Mouse (Mus musculus): Measurements from ENCODE around the gene Vwa2. TPM values are rescaled to one million over a fixed set of nuclear protein-coding genes. Genes with fewer than 3 reads are reported as not detected.

Vwa2 gene
- not detected for total RNA-seq (2021)

DNA sequence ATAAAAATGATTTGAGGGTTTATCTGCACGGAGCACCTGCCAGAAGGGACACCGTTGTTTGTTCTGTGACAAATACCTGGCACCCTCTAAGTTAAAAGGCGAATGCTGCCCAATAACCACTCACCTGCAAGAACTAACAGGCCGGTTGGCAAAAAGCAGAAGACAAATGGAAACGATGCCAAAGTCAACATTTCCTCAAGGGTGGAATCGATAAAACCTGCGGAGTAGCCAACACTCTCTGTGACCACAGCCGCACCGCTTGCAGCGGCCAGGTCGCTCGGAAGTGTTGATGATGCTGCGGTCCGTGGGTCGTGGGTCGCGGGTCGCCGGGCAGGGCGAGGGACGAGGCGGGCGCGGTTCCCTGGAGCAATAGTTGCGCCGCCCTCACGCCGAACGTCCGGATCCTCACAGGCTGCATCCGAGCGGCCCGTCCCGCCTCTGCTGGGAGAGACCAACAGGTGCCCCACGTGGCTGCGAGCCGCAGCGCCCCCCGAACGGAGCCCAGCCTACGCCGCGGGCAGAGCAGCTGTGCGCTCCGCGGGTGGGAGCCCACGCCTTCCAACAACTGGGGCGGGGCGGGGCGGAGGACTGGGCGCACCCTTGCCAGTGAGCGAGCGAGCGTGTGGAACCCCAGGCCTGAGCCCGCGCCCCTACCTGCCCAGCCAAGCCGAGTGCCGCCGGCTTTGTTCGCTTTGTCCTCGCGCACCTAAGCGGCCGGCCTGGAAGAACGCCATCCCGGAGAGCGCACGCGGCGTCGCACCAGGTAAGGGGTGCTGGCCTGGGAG is at the start of gene Vwa2:
TSS of gene Vwa2 (plus strand) at position 434 of the 785 bp plus-strand sequence.
- DNase-seq = no peak
- intact Hi-C loops (cut with DNase I) = no loop called here

- intact Hi-C loops (cut with DNase I) = no loop called here
- DNase-seq = no peak
Observed at GRCm38 (mm10) chr19:56826047-56826631, 47.9 kb upstream of the Vwa2 start, which contains the start of gene Tdrd1. Tdrd1 (plus strand) TSS chr19:56826209.

DNA sequence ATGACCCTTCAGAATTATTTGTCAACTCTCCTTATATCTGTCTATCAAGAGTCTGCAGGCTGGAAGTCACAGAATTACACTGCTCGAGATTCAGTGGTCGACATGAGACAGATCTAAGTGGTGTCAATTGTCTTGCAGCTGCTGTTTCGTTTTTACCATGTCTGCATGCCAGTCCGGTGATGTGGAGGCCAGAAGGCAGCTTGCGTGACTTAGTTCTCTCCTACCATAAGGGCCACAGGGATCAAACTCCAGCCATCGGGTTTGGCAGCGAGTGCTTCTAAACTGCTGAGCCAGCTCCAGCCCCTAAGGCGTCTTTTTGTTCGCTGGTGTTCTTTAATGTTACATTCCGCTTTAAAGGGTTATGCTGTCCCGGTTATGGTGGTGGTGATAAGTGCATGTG is 45.7 kb upstream of the Vwa2 start:
- no peak for DNase-seq

GRCm38 (mm10) chr19:56829267-56829666 is 44.8 kb upstream of the Vwa2 start:
- intact Hi-C loops (cut with DNase I) = no loop called here
- no peak for DNase-seq

More for the DNA sequence above, 45.7 kb upstream of the Vwa2 start:
- intact Hi-C loops (cut with DNase I) = no loop called here

DNA sequence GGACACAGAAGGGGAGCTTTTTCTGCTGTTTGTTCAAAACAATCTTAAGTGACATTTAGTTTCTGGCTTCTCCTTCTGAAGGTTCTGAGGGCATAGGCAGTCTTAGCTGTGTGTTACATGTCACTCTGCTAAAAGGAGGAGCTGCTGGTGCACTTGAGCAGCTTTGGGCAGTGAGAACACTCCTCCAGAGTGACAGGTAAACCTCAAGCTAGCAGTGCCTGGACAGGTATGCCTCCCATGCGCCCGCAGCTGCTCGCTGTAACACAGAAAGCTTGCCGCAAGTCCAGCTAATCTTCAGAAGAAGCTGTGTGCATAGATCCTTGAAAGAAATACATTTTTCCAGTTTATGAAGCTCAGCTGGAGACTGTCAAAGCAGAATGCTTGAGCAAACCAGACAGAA is 43.9 kb upstream of the Vwa2 start:
- DNase-seq = no peak

DNA sequence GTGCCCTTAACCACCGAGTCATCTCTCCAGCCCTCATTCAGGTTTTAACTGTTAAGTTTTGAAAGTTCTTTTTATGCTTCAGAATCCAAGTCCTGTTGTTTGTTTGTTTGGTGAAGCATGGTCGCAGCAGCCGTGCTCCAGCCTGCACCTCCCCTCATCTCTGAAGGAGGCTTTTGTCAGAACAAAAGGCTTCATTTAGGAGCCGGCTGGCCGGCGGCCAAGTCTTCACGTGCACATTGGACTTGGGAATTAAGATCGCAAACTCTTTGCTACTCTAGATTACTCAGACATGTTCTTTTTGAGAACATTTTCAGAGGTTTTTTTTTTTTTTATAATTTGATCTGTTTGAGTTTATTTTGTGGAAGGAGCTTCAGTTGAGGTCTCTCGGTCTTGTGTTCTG is 38.7 kb upstream of the Vwa2 start:
- no peak for DNase-seq
- intact Hi-C loops (cut with DNase I) = no loop called here

More for the DNA sequence above, 43.9 kb upstream of the Vwa2 start:
- intact Hi-C loops (cut with DNase I) = no loop called here

DNA sequence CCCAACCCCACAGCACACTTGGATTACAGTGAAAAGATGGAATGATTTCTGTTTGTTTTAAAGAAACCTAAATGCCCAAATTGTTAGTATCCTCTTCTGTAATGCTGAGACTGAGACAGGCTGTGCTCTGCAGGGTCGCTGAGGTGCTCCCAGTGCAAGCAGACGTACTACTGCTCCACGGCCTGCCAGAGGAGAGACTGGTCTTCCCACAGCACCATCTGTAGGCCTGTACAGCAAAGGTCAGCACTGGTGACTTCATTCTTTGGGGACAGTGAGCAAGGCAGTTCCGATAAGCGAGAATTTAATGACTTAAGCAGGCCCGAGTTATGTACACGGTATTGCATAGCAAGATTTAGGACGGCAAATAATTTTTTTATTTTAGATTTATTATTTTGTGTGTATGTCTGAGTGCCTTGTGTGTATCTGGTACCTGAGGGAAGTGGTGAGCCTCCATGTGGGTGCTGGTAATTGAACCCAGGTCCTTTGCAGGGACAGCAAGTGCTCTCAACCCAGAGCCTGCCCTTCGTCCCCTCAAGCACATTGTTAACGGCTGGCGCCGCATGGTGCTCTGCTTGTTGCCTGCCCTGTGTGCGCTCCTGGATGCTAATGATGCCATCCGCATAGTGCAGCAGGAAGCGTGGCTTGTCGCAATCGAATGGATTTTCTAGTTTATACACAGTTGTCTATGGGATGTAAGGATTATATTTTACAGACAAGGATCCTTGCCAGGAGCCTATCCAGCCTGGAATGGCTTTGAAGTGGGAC is 34.9 kb upstream of the Vwa2 start:
- intact Hi-C loops (cut with DNase I) = no loop called here
- peak in 1 of 2 experiments; percentile 22 for DNase-seq

DNA sequence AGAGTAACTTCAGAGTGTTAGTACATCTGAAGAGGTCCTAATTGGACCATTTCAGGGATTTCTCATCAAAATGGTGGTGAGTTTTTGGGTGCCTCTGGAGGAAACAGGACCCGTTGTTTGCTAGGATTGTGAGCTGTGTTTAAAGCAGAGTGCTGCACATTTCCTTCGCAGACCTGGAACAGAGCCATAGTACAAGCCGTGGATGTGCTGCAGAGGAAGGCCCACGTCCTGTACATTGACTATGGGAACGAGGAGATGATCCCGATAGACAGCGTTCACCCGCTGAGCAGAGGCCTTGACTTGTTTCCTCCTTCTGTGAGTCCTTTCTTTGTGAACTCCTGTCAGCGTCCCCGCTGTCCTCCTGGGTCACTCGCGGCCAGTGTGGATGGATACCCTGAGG is 31.1 kb upstream of the Vwa2 start:
- DNase-seq = no peak
- intact Hi-C loops (cut with DNase I) = no loop called here

DNA sequence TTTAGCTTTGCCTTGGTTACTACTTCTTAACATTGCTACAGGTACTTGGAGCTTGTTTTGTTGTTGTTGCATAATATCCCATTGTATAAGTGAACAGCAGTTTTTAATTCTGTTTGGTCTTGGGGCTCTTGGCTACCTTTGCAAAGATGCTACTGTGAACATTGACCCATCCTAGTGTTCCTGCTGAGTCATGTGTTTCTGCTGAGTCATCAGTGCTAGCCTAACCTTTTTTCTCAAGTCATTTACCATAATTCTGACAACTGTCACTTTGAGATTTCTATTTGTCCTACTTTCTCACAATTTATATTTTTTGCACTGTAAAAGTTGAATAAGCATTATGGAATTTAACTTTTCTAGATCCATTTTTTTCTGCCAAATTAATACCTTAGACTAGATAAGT is 21.5 kb upstream of the Vwa2 start:
- intact Hi-C loops (cut with DNase I) = no loop called here

DNA sequence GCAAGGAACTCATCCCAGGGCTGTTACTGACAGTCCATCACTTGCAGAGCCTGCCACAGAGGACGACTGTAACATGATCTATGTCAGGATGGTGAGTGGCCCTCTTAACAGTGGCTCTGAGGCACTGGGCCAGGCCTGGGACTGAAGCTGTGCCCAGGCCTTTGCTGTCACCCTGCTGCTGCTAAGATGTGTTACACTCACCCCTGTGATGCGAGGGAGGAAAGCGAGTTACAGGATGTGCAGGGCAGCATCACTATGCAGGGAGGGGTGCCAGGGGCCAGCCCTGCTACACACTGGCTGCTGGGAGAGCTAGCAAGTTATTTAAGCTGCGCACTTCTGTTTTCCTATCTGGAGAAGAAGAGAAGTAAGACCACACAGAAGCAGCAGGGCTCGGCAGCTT is 17.6 kb upstream of the Vwa2 start:
- intact Hi-C loops (cut with DNase I) = no loop called here
- no peak for DNase-seq

More for the DNA sequence above, 21.5 kb upstream of the Vwa2 start:
- no peak for DNase-seq

DNA sequence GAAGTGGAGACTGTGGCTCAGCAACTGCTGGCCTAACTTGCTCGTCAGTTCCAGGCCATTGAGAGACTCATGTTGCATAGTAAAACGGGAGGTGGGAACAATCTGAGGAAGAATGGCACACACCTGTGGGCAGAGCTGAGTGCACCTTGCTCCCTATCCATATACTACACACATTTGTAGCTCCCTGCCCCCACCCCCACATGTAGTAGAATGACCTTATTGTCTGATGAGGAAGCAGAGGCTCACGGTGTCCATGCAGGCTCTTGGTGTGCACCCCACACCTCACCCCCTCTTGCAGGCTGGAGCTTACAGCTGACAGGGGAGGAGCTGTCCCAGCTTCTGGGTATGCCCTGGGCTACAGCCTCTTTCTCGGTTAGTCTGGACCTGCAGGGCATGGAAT is 6.3 kb upstream of the Vwa2 start:
- intact Hi-C loops (cut with DNase I) = no loop called here
- no peak for DNase-seq

GRCm38 (mm10) chr19:56874601-56875315 is 709 bp downstream of the Vwa2 start:
- intact Hi-C loops (cut with DNase I) = no loop called here

DNA sequence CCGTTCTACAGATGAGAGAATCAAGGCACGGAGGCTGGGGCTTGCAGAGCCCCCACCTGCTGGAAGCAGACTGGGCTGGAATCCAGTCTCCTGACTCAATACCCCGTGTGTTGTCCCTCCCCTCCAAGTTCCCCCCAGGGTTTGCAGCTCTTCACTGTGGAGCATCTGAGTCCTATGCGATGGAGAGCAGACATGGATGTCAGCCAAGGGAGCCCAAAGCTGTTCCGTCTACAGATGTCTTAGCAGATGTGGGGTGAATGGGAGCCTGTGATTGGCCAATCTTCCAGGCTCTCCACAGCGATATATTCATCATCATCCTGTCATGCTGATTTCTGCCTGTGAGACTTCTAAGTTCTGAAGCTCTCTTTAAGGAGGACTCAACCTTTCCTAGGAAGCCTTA is 3.3 kb downstream of the Vwa2 start:
- intact Hi-C loops (cut with DNase I) = no loop called here

More at GRCm38 (mm10) chr19:56874601-56875315, 709 bp downstream of the Vwa2 start:
- no peak for DNase-seq

DNA sequence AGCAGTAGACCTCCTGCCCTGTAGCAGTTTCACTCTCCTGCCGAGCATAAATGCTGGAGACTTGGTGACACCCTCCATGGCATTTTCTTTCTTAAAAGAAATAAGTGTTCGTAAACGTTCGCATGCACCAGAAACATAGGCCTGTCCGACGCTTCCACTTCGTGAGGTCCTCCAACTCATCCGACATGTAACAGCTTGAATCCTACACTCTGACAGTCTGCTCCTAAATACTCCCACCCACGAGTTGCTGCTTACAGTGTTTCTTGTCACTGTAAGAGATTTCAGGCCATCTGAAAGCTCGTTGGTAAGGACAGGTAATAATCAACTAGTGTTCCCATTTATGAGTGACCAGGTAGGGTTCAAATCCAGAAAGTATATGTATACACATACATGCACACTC is 13.8 kb downstream of the Vwa2 start:
- intact Hi-C loops (cut with DNase I) = no loop called here
- no peak for DNase-seq

More for the DNA sequence above, 3.3 kb downstream of the Vwa2 start:
- DNase-seq = no peak

DNA sequence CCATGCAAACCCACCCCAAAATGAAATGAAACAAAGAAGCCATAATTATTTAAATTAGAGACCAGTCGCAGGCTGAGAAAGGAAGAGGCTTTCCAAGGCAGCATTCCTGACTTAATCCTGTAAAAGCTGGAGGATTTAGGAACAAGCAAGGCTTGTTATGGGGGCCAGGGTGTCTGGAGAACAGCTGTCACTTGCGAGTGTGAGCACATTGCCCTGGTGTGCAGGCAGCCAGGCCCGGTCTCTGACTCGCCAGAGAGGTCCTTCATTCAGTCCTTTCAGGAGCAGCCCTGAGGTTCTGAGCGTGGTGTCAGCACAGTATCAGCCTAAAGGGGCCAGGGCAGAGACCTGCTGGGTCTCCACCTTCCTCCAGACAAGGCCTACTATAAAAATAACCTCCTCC is 14.6 kb downstream of the Vwa2 start:
- intact Hi-C loops (cut with DNase I) = no loop called here
- DNase-seq = no peak

DNA sequence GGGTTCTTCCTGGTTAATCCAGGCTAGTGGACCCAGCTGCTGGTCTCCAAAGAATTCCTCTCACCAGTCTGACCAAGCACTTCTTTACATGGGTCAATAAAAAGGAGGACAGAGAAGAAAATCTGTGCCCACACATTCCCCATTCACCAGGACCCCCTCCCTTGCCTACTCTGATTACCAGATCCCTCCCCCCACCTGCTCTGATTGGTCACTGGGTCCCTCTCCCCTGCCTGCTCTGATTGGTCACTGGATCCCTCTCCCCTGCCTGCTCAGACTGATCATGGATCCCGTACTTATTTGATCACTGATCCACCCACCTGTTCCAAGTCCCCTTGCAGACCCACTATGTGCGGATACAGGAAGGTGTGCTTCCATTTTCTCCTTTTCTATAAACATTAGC is 17.4 kb downstream of the Vwa2 start:
- no peak for DNase-seq
- intact Hi-C loops (cut with DNase I) = no loop called here

- no peak for DNase-seq
- intact Hi-C loops (cut with DNase I) = no loop called here
Observed at GRCm38 (mm10) chr19:56892586-56892985, 18.5 kb downstream of the Vwa2 start.

GRCm38 (mm10) chr19:56893326-56893725 is 19.3 kb downstream of the Vwa2 start:
- no peak for DNase-seq
- intact Hi-C loops (cut with DNase I) = no loop called here

DNA sequence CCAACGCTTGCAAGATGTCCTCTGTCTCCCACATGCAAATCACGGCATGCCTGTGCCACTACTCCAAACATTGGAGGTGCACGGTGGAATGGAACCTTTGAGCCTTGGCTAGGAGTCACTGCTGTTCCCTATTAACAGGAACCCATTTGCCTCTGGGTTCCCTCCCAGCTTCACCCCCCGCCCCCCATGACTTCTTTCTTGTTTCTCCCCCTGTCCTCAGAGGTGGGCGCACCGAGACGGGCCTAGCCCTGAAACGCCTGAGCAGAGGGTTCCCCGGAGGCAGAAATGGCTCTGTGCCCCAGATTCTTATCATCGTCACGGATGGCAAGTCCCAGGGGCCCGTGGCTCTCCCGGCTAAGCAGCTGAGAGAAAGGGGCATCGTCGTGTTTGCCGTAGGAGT is 23.6 kb downstream of the Vwa2 start:
- no peak for DNase-seq
- intact Hi-C loops (cut with DNase I) = no loop called here

DNA sequence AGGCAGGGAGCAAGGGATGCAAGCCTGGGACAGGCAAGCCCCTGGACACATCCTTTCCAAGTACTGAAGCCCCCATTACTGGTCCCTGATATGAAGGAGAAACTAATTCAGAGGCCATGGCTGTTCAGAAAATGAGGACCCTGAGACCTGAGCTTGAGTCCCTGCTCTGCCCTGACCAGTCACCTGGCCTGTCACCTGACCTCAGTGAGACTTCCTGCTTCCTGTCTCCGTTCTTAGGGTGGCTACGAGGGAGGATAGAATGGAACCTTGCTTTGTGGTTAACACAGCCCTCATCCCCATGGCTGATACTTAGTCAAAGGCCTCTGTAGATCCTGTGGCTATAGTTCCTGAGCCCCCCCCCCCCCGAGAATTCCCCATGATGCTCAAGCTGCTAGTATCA is 30.0 kb downstream of the Vwa2 start:
- intact Hi-C loops (cut with DNase I) = no loop called here
- DNase-seq = no peak

GRCm38 (mm10) chr19:56905395-56905794 is 31.3 kb downstream of the Vwa2 start:
- intact Hi-C loops (cut with DNase I) = loop anchor here (5.0 kb wide), 3 partner anchors 93 to 483 kb away; no protein-coding TSS in a partner anchor
- no peak for DNase-seq

Data from heart, postnatal 36 days (tissue).